Mouse (Mus musculus): ENCODE measurements around the gene Prss57.

The Prss57 gene

GRCm38 (mm10) chr10:79790861-79791260 is at the start of gene Prss57:
TSS of gene Prss57 (minus strand) at chr10:79790961.
- DNase-seq (ENCODE audit: low spot score) = no peak

DNA sequence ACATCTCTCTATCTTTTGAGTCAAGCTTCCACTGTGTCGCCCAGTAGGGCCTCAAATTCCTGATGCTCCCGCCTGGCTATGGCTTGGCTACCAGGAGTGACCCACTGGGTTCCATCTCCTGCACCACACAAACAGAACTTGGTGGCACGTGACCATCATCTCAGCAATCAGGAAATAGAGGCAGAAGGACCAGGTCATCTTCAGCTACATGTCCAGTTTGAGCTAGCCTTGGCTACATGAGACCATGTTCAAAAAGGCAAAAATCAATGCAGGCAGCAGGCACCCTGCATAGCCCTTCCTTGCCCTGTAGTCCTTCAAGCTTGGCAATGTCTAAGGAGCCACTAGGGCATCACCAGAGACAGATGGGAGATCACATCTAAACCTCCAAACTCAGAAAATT is 49.3 kb upstream of the Prss57 start:
- no peak for DNase-seq (ENCODE audit: low spot score)

DNA sequence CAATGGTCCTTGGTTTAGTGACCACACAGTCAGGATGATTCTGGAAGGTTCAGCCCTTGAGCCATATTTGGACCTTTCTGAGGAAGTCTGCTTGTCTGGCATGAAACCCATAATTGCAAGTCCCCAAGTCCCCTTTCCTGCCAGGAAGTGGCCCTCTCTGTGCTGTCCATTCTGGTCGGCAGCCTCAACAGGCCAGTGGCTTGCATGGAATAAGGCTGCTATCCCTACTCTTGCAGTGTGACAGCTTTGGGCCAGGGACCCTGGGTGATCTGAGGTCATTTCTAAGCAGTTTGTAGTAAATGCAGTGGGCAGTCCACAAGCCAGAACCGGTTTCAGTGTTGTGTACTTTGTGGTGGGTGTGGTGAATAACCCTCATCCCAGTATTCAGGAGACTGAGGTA is 47.4 kb upstream of the Prss57 start:
- DNase-seq (ENCODE audit: low spot score) = no peak

DNA sequence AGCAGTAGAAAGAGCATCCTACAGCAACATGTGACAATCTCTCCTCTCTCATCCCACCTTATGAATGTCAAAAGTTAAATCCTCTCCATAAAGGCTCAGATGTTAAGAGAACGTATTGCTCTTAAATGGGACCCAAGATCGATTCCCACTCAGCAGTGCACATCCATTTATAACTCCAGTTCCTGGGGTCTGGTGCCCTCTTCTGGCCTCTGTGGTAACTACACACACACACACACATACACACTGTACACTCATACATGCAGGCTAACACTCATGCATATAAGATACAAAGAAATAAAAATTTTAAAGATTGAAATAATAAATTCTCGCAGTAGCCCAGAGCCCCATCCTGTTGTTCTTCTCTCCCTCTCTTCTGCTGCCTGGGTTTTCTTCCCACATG is 46.2 kb upstream of the Prss57 start:
- no peak for DNase-seq (ENCODE audit: low spot score)

DNA sequence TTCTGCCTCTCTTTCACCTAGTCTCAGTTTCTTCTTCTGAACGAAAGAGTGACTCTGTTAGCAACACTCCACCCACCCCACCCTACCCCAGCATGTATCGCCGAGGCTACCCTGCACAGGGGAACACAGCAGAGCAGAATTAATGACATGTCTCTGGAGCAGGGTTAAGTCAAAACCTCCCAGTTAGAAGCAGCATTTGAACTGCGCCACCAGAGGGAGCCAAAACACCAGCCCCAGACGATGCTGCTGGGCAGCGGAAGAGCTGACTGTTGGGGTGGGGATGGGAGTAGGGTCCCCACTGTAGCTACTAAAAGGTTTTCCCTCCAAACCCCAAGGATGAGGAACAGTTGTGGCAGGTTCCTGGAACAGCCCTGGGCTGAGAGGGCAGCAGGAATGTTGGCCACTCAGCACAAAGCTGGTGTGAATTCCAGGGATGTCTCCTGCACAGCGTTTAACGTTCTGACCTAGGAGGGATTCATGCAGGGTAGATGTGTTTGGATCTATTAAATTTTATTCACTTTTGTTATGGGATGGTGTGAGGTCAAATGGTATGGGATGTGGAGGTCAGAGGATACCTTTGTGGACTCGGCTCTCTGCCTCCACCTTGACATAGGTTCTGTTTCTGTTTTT is 44.1 kb upstream of the Prss57 start:
- DNase-seq (ENCODE audit: low spot score) = peak; percentile 86

DNA sequence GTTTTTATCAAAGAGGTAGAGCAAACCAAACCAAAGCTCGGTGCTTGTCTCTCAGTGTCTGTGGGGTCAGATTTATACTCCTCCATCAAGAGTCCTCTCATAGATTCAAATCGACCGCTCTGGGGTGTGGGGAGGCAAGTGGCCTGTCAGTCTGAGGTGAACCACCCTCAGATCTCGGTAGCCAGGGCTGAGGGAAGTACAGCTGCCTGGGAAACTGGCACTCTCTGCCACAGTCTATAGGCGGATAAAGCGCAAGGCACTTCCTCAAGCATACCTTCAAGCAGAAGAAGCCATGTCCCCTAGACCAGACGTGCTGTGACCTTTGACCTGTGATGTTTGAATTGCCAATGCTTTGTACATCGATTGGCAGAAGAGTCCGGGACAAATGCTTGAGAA is 42.0 kb upstream of the Prss57 start:
- DNase-seq (ENCODE audit: low spot score) = no peak

DNA sequence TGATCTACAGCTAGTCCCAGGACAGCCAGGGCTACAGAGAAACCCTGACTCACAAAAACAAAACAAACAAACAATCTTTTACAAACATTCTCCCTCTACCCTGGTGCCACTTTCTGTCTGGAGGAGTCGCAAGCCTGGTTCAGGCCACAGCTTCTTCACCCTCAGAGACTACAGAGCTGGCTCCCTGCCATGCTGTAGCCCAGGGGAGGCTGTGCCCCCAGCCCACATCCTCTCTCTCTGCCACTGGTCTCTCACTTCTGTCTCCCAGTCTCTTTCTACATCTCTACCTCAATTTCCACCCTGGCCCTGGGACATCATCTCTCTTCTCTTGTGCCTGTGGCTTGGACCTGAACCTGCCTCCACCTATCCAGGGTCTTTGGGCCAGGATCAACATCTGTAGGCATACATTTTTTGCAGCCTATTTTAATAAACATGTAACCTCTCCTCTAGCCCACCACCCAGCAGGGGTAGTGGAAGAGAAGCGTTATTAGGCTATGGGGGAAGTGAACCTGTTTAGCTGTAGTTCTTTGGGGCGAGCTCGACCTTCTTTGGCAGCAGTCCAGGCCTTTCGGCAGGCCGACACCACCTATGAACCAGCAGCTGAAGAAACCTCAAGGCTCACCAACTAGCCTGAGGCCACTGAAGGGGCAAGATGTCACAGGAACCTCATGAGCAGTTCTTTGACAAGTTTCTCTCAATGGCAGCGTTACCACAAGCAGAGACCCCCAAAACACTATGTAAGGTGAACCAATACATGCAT is 41.4 kb upstream of the Prss57 start:
- DNase-seq (ENCODE audit: low spot score) = no peak

DNA sequence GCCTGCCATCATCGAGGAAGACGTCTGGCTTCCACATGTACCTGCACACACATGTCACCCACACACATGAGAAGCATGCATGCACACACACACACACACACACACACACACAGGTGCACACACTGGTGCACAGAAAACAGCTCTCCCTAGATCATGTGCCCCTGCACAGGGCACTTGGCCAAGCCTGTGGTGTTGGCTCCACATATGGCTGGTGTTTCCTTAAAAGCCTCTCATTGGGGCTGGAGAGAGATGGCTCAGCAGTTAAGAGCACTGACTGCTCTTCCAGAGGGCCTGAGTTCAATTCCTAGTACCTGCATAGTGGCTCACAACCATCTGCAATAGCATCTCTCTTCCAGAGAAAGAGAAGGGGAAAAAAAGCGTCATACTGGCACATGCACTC is 40.8 kb upstream of the Prss57 start:
- no peak for DNase-seq (ENCODE audit: low spot score)

DNA sequence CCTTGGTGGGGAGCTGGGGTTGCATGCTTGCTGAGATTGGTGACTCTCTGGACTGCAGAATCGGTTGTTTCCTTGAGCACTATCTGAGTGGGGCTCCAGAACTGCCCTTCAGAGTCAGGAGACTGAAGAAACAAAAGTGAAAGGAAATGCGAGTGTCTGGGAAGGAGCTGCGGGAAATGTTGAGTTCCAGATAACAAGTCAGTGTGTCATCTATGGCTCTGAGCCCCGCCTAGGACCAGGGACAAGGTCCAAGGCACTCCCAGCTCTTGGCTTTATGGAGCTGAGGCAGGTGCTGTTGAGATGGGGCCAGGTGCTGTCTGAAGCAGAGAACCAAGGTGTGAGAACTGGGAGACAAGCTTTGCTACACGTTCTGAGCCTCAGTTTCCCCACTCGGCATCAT is 33.7 kb upstream of the Prss57 start:
- DNase-seq (ENCODE audit: low spot score) = no peak

- no peak for DNase-seq (ENCODE audit: low spot score)
Observed at GRCm38 (mm10) chr10:79823011-79823410, 32.2 kb upstream of the Prss57 start.

GRCm38 (mm10) chr10:79822372-79822771 is 31.6 kb upstream of the Prss57 start:
- DNase-seq (ENCODE audit: low spot score) = no peak

DNA sequence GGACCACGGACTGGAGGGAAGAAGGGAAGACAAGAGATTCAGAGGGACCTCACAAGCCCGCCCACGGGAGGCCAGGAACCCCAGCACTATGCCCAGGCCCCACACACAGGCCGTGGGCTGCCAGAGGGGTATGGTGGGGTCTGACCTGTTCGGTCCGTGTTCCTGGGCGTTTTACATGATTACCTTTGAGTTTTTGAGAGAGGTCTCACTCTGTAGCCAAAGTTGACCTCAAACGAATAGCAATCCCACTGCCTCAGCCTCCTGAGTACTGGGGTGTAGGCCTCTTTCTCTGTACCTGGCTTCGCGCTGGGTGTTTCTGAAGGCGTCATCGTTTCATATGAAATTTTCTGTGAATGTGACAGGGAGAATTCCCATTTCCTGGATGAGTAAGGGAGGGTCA is 31.0 kb upstream of the Prss57 start:
- no peak for DNase-seq (ENCODE audit: low spot score)

GRCm38 (mm10) chr10:79820782-79821181 is 30.0 kb upstream of the Prss57 start, which contains the start of gene Misp:
TSS of gene Misp (plus strand) at chr10:79820989.
- no peak for DNase-seq (ENCODE audit: low spot score)

- no peak for DNase-seq (ENCODE audit: low spot score)
Observed at GRCm38 (mm10) chr10:79820277-79820676, 29.5 kb upstream of the Prss57 start.

- no peak for DNase-seq (ENCODE audit: low spot score)
Observed at GRCm38 (mm10) chr10:79819606-79820005, 28.8 kb upstream of the Prss57 start.

DNA sequence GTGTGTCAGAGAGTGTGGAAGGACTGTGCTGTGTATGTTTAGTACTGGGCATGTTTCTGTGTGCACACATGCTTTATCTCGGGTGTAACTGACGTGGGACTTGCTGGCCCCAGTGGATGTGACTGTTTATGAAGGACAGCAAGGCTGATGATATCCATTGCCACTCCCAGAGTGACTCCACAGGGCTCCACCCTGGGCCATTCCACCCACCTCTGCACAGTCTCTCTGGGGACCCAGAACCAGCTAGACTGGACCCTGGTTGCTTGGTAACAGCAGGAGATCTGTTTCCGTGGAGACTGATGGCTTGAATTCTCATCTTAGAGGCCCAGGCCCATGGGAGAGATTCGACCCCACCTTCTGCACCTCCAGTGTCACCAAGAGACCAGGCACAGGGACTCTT is 27.5 kb upstream of the Prss57 start:
- no peak for DNase-seq (ENCODE audit: low spot score)

DNA sequence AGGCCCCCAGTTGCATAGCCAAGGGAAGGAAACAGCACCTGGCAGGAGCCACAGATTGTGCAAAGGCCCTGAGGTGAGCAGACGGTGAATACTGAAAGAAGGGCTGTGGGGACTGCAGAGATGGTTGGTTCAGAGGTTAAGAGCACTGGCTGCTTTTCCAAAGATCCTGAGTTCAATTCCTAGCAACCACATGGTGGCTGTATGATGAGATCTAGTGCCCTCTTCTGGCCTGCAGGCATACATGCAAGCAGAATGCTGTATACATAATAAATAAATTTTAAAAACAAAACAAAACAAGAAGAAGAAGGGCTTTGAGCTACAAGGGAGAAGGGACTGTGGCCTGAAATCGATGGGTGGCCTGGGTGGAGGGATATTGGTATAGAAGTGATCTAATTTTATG is 26.4 kb upstream of the Prss57 start:
- DNase-seq (ENCODE audit: low spot score) = no peak

- no peak for DNase-seq (ENCODE audit: low spot score)
Observed at GRCm38 (mm10) chr10:79815671-79816494, 25.1 kb upstream of the Prss57 start.

GRCm38 (mm10) chr10:79814271-79814842 is 23.6 kb upstream of the Prss57 start:
- no peak for DNase-seq (ENCODE audit: low spot score)

- DNase-seq (ENCODE audit: low spot score) = peak; percentile 88
Observed at GRCm38 (mm10) chr10:79811736-79812637, 21.2 kb upstream of the Prss57 start.

- DNase-seq (ENCODE audit: low spot score) = no peak
Observed at GRCm38 (mm10) chr10:79808728-79809127, 18.0 kb upstream of the Prss57 start.

DNA sequence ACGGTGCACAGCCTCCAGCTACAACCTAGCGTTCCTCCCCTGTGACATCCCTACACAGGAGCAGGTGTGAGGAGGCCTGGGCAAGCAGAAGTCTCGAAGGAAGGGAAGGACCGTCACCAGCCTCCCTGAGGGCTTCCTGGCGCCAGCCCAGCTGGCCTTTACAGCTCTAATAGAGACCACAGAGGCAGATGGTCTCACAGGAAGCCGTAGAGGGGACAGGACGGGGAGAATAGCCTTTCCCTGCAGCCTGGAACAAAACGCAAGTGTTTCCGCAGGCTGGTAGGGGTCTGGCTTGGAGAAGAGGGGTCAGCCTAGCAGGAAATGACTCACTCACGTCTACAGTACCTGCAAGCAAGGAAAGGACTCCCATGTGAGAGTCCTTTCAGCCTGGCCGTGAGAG is 17.1 kb upstream of the Prss57 start:
- DNase-seq (ENCODE audit: low spot score) = no peak

Measured in embryo, embryonic 10.5 days (tissue).